Mouse (Mus musculus) 416B (cell line): ENCODE results near the gene Gsk3b.
"Not testable (repeated sequence)": the region's sequence is repeated elsewhere in the genome, so short reads cannot be mapped to it uniquely, and the experiment has no call there.

Experiments used
- DNase-seq: peaks from one replicate; pipeline ENCODE4 v3.0.0; 2011; ENCODE audit warnings: low read depth

Gene Gsk3b

DNA sequence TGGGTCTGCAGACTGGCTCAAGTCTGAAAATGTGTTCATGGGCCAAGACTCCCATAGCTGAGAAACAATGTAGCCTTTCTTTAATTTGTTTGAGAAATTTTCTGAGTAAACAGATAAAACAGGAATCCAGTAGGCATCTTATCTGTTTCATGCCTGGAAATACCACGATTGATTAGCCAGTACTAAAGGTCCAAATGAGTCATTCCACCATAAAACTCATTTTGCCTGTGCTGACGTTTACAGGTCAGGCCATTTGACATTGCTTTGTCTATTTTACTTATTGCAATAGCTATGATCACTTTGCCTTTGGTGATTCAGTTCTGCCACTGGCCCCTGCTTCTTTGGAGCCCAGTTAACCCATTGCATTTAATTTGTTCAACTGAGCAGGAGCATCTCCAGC is 11.8 kb downstream of the Gsk3b start:
- DNase-seq = no peak

DNA sequence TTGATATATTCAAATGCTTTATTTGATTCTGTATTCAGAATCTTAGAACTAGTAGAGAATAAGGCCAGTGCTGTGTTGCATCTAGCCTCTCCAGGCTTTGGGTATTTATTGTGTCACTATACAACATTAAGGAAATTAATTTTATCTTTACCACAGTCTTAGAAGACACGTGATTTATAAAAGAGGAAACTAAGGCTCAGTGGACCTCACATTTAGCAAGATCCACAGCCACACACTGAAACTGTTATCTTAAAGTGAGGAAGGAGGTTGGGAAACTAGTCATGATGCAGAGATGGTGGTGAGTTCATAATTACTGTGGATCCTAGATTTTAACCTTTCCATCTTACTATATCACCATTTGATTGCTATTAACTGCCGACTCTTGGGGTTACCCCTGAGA is 16.7 kb downstream of the Gsk3b start:
- DNase-seq = peak; percentile 77

DNA sequence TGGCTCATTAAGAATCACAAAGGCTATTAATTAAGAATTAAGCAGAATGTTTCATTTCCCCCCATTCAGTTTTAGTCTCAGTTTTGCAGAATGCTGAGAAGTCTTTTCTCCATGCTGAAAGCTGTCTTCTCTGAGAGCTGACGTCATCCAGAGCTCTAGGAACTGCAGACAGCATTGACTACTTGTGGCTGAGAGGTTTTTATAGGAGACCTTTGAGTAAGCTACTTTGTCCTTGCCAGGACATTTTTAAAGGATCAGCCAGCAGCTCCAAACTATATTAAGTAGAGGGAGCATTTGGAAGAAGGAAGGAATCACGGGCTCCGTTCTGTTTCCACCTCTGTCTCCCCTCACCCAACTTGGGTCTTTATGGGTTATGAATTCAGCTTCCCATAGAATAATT is 17.7 kb downstream of the Gsk3b start:
- DNase-seq = no peak

DNA sequence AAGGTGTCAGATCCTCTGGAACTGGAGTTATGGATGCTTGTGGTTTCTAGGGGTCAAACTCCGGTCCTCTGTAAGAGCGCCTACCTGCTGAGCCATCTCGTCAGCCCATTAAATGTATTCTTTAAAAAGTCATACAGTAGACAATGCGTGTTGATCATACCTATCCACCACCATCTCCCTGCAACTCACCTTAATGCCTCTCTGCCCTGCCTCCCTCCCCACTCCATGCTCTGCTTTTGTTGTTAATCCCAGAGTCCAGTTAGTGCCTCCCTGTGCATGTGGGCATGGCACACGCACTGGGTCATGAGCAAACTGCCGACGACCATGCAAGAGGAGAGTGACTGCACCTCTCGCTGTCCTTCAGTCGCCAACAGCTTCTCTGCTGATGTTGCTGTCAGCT is 21.2 kb downstream of the Gsk3b start:
- no peak for DNase-seq

DNA sequence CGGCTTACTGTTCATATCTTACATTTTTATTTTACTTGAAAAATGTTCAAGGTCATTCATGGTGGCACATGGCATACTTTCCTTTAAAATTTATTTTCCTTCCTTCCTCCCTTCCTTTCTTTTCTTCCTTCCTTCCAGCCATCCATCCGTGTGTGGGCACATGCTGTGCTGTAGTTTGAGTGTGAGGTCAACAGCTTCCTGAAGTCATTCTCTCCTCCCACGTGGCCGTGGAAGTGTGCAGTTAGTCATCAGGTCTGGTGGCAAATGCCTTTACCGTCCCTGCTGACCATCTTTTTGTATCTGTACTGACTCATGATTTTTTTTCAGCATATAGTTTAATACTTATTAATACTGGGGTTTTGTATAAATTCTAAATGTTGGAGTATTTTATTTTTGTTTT is 21.8 kb downstream of the Gsk3b start:
- DNase-seq = peak; percentile 90

DNA sequence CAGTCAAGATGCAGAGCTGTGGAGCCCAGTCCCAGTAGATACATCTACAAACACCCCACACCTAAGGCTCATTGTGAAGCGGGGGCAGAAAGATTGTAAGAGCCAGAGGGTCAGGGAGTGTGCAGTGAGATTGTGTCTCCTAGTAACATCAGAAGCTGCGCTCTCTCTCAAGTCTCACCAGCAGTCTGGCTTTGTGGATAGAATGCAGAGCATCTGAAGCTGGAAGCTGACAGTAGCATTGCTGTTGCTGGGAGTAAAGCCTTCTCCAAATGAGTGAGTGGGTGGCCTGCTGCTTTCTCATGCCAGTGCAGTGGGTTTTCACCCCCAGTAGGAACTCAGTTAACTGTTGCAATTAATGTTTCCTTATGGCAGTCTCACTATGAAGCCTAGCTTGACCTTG is 25.3 kb downstream of the Gsk3b start:
- no peak for DNase-seq

DNA sequence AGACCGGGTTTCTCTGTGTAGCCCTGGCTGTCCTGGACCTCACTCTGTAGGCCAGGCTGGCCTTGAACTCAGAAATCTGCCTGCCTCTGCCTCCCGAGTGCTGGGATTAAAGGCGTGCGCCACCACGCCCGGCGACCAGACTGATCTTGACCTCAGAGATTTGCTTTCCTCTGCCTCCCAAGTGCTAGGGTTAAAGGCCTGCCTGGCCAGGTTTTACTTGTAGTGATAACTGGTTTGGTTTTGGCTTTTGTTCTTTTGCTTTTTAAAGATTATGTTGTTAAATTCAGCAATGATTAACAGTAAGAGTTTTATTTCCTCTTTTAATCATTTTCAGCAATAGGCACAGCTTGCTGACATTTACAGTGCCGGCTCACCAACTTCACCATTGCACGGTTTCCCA is 29.1 kb downstream of the Gsk3b start:
- not testable (repeated sequence) for DNase-seq

DNA sequence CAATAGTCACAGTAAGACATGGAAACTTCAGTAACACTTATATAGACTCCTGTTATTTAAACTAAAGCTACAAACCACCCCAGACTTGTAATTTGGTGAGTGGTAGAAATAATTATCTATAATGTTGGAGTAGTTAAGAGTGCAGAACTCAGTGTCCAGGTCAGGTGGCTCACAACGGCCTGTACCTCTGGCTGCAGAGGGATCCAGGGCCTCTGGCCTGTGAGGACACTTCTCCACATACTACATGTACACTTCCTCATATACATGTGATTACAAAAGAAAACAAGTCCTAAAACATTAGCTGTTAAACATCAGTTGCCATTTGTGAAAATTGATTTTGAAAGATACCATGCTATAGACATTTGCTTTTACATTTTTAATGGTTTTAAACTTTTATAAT is 29.9 kb downstream of the Gsk3b start:
- DNase-seq = no peak

DNA sequence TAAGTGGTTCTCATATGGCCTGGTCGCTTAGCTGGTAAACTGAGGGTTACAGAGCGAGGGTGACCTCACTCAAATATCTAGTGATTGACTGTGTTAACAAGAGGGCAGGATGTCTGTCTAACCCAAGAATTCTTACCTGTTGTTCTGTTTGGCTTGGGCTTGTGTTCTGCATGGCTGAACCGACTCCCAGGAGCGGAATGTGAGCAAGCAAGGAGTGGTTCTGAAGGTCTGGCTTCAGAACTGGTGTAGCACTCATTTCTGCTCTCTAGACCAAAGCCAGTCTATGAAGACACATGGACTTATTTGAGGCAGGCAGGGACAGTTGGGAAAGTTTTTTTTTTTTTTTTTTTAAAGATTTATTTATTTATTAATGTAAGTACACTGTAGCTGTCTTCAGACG is 30.5 kb downstream of the Gsk3b start:
- DNase-seq = no peak

DNA sequence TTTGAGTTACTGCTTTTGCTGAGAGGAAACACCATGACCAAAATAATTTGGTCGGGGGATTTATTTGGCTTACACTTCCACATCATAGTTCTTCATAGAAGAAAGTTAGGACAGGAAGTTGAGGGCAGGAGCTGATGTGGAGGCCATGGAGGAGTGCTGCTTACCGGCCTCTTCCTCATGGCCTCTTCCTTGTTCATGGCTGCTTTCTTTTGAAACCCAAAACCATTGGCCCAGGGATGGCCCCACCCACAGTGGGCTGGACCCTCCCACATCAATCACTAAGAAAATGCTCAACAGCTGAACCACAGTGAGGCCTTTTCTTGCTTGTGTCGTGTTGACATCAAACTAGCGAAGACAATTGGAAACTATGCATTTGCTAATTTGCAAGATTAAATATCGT is 40.4 kb downstream of the Gsk3b start:
- DNase-seq = peak; percentile 30

DNA sequence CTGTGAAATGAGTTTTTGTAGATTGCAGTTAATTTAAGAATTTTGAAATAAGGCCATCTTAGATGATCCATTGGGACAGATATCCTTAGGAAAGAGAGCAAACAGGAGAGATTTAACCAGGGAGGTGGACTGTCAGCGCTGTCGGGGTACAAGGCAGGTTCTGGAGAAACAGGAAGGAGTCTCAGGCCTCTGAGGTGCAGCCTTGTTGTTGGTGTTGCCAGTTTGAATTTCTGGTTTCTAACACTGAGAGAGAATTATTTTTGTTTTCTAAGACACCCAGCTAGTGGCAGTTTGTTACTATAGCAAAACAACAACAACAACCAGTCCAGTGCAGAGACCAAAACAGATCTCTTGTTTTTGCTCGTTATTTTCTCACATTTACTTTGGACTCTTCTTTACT is 42.2 kb downstream of the Gsk3b start:
- DNase-seq = no peak

DNA sequence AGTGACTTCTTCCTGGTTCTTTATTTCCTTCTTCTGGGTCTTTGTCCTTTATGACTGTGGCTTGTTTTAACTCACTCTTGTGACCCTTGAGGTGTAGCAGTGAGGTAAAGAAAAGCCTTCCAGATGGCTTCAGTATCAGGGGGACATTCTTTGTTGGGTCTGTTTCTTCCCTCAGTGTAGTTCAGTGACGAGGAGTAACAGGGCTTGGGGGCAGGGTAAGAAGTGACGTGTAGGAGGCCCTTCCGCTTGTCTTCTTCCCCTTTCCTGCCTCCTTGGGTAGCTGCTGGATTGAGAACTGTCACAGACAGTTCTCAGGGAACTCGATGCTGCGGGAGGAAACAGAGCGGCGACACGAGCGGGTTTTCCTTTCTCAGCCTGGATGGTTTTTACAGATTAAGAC is 43.0 kb downstream of the Gsk3b start:
- DNase-seq = peak; percentile 77

DNA sequence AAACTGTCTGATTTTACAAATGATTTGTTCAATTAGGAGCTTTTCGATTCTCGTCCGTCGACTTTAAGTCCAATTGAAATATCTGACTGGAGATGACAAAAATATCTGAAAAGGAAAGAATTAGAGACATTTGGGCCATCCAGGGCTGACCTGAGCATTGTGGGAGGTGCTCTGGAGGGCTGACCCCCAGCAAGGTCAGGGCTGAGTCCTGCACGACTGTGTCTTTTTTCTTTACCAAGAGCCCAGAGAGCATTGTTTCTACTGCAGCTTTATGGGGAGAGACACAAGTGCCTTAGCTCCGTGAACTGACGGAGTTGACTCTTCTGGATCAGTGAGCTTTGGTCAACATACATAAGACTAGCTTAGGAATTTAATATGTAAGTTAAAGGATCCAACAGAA is 43.4 kb downstream of the Gsk3b start:
- DNase-seq = no peak

DNA sequence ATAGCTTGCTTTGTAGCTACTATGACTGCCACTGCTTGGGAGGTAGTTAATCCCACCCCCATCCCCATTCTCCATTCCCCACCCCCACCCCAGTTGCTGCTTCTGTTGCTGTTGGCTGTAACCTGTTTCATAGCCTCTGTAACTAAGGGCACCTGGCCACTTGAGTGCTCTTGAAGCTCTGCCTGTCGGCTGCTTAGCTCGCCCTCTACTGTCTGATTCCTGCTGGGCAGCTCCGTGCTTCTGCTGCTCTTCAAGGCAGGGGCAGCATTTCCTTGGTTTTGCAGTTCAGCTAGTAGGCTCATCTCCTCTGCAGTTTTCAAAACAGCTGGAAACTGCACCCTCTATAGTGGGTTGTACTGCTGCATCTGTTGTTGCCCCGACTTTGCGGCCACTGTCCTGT is 48.5 kb downstream of the Gsk3b start:
- peak; percentile 54 for DNase-seq

DNA sequence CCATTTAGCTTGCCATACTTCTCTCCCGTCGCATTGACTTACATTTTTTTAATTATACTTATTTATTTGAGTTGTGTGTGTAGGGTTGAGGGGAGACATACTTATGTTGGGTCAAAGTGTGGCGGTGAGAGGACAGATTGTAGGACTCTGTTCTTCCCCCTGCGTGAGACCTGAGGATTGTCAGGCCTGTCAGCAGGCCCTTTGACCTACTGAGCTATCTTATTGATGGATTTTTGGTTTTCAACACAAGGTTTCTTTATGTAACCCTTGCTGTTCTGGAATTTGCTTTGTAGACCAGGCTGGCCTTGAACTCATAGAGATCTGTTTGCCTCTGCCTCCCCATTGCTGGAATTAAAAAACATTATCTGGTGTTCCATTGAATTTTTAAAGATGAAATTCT is 56.1 kb downstream of the Gsk3b start:
- no peak for DNase-seq

DNA sequence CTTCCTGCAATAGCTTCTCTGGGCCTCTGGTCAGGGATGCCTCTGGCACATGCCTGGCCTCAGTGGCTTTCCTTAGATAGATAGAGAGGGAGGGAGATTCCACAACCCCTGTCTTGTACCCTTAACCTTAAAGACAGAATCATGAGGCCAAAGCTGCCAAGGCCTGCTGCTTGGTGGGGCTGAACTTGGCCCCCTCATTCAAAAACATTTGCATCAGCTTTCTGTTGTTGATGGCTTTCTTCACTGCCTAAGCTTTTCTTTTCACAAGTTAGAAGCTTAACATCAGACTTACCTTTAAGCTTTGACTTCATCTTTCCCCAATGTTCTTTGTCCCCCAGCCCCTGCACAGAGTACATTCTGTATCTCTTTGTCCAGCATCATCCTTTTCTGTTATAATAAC is 61.8 kb downstream of the Gsk3b start:
- DNase-seq = no peak

DNA sequence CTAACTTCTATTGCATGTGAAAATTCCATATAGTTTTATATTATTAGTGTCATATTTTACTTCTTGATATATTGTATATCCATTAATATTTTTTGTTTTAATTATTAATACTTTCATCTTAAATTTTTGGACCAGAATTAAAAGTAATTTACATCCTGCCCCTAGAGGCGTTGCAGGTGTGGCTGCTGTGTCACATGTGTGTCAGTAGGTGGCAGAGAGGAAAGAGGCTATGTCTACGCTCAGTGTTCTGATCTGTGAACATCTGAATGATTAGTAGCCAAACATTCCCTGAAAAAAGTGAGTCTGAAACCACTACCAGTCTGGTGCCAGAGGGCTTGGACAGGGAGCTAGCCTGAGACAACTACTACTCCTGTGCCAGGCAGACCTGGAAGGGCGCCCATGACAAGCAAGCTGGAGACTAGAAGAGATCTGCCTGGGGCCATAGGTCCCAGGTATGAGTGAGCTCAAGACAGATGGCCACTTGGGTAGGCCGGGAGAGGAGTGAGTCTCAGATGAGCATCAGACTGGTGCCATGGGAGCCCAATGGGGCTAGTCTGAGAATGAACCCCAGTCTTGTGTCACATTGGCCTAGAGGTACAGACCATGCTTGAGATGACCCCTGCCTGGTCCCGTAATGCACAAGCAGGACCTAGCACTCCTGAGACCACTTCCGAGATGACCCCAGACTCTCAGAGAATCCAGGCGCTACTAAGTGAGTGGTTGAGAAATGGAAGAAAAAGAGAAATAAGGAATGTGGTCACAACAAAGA is 69.2 kb downstream of the Gsk3b start:
- DNase-seq = no peak

DNA sequence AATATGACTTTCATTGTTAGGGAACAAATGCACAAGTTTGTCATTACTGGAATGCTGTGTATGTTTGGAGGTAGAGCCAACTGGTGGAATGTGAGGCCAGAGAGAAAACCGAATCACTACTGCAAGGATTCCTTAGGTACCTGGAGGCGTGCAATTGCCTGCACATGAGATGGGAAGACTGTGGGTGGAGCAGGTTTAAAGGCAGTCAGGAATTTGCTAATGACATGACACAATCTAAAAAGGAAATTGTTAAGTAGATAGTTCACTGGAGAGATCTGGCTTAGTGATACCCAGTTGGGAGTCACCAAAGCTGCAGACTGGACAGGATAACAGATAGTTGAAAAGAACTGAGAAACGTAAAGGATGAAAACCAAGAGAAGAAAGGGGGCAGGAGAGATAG is 73.2 kb downstream of the Gsk3b start:
- DNase-seq = no peak

DNA sequence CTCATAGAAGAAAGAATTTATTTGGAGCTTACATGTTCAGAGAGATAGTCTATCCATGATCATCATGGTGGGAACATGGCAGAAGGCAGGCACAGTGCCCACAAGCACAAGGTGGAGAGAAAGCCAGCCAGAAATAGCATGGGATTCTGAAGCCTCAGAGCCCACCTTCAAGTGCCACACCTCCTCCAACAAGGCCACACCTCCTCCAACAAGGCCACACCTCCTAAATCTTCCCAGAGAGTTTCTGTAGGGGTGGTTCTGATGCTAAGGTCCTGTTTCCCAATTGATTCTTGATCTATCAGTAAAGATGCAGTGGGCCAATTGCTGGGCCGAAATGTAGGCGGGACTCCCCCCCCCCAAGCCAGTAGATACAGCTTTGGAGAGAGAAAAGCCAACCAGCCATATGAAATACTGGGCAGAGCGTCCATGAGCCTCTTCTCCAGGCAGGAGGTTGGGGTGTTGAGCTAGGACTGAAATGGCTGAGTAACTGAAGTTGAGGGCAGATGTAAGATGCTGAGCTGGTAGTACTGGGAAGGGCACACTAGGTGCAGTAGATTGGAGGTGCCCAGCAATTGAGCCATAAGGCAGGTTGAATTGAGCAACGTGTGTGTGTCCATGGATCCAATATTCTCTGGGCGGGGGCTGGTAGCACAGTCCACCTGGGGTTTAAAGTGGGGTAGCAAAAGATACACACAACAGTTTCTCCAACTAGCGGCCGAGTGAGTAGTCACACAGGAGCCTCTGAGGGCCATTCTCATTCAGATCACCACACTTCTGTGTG is 76.2 kb downstream of the Gsk3b start:
- DNase-seq = no peak

DNA sequence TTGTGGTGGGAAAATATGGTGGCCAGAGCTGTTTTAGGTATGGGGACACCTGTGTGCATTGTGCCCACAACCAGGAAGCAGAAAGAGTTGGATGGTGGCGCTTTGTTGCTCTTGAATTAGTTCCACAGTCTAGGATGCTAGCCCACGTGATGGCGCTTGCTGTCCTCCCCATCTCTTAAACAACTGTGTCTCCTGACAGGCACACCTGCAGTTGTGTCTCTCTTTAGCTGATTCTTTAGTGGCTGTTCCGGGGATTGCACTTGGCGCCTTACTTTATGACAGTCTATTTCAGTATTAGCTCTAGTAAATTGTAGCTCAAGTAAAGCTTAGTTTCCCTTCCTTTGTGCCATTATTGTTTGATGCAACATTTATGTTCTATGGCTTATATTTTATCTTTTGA is 80.2 kb downstream of the Gsk3b start:
- no peak for DNase-seq

DNA sequence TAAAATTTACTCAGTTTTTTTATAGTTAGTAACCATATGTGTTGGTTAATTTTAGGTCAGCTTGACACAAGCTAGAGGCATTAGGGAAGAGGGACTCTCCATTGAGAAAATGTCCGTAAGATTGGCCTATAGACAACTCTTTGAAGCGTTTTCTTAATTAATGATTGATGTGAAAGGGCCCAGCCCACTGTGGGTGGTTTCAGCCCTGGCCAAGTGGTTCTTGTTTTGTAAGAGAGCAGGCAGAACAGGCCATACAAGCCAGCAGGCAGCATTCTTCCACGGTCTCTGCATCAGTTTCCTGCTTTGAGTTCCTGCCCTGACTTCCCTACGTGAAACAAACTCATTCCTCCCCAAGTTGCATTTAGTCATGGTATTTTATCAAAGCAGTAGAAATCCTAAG is 90.3 kb downstream of the Gsk3b start:
- DNase-seq = no peak

DNA sequence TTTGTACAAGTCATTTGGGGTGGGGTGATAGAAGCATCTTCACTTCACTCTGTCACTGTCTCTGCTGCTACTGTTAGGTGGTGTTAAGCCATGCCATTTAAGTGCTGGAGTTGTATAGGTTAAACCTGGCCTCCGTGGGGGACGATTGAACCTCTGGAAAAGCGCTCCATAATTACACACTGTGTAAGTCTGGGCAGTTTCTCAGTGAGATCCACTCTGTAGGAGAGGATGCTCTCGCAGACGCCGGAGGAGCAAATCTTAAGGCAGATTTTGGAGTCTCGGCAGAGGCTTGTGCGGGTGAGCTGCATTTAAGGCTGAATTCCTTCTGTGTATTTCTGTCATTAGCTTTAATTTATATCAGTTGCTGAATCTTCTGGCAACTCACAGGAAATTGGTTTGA is 92.6 kb downstream of the Gsk3b start:
- no peak for DNase-seq

DNA sequence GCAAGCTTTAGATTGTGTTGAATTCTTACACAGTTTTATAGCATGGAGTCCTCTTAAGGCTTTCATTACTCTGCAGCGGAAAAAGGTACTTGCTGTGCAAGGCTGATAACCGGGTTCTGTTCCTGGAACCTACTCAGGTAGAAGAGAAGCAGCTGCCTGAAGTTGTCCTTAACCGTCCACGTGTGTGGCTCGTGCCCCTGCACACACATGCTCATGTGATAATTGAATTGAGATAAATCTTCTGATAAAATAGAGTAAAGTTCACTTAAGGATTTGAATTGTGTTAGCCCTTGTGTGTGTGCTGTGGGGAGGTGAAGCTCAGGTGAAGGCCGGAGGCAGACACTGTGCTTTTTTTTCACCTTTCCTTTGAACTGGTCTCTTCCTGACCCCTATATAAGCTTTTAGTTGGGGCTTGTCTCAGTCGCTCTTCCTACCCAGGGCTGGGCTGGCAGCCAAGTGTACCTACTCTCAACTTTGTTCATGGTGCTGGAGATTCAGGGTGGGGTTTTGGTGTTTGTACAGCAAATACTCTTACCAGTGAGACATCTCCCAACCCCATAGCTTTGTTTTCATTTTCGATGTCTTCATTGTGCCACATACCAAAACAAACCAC is 96.0 kb downstream of the Gsk3b start:
- no peak for DNase-seq
